Mouse (Mus musculus): ENCODE measurements at regions not wholly inside any gene's neighbourhood (a gene's known extent, or its start where the extent isn't known, plus 50 kb on each side); places are given as distances from the start of the nearest gene placed in this dataset.

DNA sequence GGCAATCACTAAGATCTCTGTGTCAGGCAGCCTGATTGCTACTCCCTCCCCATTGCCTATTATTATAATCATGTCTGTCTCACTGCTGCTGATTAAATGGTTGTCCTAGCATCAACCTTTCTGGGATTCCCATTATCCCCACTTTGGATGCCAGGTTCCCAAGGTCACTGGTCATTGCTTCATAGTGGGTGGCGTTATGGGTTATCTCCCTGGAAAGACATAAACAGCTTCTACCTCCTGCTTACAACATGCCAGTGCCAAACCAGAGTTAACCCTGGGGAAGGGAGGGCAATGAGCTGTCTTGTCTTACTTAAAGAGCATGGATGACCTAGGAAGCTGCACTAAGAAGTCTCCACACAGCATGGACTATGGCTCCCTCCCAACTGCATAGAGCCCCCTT, 136.9 kb downstream of the Uaca start:
- Histone ChIP-seq H3K36me3 (ENCODE audit: control insufficient read depth, insufficient read depth, low read length) (no peaks in the 10 kb centered on the region), H3K27me3 (ENCODE audit: control insufficient read depth, insufficient read depth, low read length) (no peaks in the 10 kb centered on the region), H3K4me3 (ENCODE audit: low read depth, low read length) (no peak overlapping the region), H3K4me1 (ENCODE audit: control insufficient read depth, insufficient read depth, low read length) (0 out of 2 replicates have a peak, but pooled peaks cover 2% of the 10 kb centered on the region), H3K27ac (ENCODE audit: low read depth, low read length) (no peak overlapping the region), H3K9ac (replicated peaks; ENCODE audit: low read depth, low read length) (no peak overlapping the region), H3K4me2 (ENCODE audit: low read depth, low read length) (no peak overlapping the region), H3K9me3 (ENCODE audit: control insufficient read depth, low read length) (no peaks in the 10 kb centered on the region)
- WGBS: 96% methylated on average over 1 of the region's 1 CpGs
- ATAC-seq (ENCODE audit: low read depth): no peak

DNA sequence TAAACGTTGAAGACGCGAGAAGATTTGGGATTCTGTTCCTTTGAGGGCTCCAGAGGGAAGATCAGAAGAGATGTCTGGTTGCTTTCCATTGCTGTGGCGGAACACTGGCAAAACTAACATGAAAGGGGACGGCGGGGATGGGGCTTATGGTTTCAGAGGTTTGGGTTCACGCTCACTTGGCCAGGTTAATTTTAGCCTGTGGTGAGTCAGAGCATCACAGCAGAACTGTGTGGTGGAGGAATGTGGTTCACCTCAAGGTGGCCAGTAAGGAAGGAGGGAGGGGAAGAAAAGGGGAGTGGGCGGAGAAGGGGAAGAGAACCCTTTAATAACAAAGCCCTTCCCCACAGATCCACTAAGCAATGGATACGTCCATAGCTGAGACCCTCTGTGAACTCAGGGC, 142.6 kb downstream of the Uaca start:
- no peak for ATAC-seq (ENCODE audit: low read depth)
- Histone ChIP-seq H3K4me3 (ENCODE audit: low read depth, low read length) (no peak overlapping the region), H3K4me2 (ENCODE audit: low read depth, low read length) (no peak overlapping the region), H3K27ac (ENCODE audit: low read depth, low read length) (no peak overlapping the region), H3K9me3 (ENCODE audit: control insufficient read depth, low read length) (no peaks in the 10 kb centered on the region), H3K9ac (replicated peaks; ENCODE audit: low read depth, low read length) (no peak overlapping the region), H3K27me3 (ENCODE audit: control insufficient read depth, insufficient read depth, low read length) (no peaks in the 10 kb centered on the region), H3K36me3 (ENCODE audit: control insufficient read depth, insufficient read depth, low read length) (no peaks in the 10 kb centered on the region), H3K4me1 (ENCODE audit: control insufficient read depth, insufficient read depth, low read length) (no peaks in the 10 kb centered on the region)
- WGBS: 94% methylated on average over 9 of the region's 9 CpGs

DNA sequence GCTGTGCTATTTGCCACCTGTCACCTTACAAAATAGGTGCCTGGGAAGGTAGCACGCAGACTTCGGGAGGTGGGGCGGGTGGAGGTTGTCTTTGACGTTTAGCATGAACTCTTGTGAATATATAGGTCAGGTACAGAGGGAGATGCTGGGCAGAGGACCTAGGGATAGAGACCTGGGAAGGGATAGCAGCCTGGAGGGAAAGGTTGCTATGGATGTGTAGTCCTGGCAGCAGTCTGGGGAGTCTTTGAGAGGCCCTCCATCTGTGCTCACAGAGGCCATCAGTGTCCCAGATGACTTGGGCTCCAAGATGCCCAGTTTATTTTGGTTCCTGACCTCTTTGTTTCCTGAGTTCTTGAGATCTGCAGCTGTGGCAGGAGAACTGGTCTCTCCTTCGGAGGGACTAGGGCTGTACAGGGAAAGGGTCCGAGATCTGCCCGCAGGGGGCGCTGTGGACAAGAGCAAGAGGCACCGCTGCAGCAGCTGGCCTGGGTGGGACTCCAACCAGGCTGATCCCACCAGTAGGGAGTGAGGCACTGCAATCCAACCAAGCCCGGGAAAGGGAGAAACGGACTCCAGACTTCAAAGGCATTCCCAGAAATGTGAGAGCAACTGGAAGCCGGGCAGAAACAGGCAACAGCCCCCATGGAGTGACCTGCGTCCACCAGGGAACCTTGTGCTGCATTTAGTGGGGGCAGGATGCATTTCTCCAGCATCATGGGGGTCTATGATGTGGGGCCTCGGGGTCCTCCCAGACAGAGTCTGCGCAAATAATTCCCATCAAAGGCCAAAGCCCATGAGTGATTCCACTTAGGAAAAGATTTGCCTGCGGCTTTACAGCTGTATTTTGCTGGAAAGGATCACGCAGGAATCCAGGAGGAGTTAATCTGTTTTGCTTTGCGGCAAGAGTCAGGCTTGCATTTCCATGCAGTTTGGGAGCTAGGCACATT, 145.8 kb downstream of the Uaca start:
- Histone ChIP-seq H3K9me3 (ENCODE audit: control insufficient read depth, low read length) (no peaks in the 10 kb centered on the region), H3K27me3 (ENCODE audit: control insufficient read depth, insufficient read depth, low read length) (no peaks in the 10 kb centered on the region), H3K4me3 (ENCODE audit: low read depth, low read length) (no peak overlapping the region), H3K4me1 (ENCODE audit: control insufficient read depth, insufficient read depth, low read length) (no peaks in the 10 kb centered on the region), H3K27ac (ENCODE audit: low read depth, low read length) (no peak overlapping the region), H3K4me2 (ENCODE audit: low read depth, low read length) (no peak overlapping the region), H3K9ac (replicated peaks; ENCODE audit: low read depth, low read length) (no peak overlapping the region), H3K36me3 (ENCODE audit: control insufficient read depth, insufficient read depth, low read length) (no peaks in the 10 kb centered on the region)
- WGBS: 24% methylated on average over 18 of the region's 18 CpGs
- peak; percentile 84; the same call in 1 of the 2 replicates for ATAC-seq (ENCODE audit: low read depth)

DNA sequence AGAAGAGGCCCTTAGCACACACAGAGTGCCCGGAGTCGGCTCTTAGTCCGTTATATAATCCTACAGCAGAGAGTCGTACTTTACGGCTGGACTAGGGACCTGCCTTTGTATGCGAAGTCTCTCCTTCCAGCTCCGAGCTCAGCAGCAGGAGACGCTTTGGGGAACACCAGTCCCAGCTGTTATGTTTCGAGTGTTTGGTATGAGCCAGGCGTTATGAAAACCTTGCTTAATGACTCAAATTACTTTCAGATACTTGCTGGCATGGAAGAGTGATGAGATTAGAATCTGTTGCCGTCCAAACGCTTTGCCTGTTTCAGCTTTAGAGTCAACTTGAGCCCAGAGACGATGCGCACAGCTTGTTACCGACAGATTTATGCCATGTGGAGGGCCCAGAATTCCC, 153.0 kb downstream of the Uaca start:
- 54% methylated on average over 15 of the region's 15 CpGs for WGBS

DNA sequence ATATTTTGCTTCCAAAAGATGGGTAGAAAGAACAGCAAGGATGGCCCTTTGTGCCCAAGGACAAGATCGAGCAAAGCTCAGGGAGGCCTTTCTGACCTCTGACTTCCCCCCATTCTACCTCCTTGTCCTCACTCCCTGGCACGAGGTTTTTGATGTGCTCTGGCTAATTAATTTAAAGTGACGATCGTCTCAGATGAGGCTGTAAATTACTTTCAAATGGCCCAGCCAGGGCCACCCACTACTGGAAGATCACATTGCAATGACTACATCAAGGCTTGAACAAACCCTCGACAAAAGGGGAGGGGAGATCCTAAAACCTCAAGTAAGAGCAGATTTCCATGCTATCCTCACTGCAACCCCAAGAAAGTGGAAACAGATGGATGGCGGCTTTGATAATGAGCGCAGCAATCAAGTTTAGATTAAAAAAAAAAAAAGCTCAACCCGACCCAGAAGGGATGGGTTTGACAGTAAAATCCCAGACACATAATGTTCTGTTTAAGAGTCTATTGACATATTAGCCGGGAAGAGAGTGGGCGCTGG, 154.3 kb downstream of the Uaca start:
- H3K27ac ChIP-seq (ENCODE audit: low read depth, low read length): no peak overlapping the region
- H3K4me3 ChIP-seq (ENCODE audit: low read depth, low read length): no peak overlapping the region
- H3K4me1 ChIP-seq (ENCODE audit: control insufficient read depth, insufficient read depth, low read length): 0 out of 2 replicates have a peak, but pooled peaks cover 9% of the 10 kb centered on the region
- H3K4me2 ChIP-seq (ENCODE audit: low read depth, low read length): no peak overlapping the region
- H3K9me3 ChIP-seq (ENCODE audit: control insufficient read depth, low read length): no peaks in the 10 kb centered on the region
- no peak for ATAC-seq (ENCODE audit: low read depth)
- 35% methylated on average over 10 of the region's 10 CpGs for WGBS
- H3K9ac ChIP-seq (replicated peaks; ENCODE audit: low read depth, low read length): no peak overlapping the region
- no peaks in the 10 kb centered on the region for H3K36me3 ChIP-seq (ENCODE audit: control insufficient read depth, insufficient read depth, low read length)
- no peaks in the 10 kb centered on the region for H3K27me3 ChIP-seq (ENCODE audit: control insufficient read depth, insufficient read depth, low read length)

More for the DNA sequence above, 153.0 kb downstream of the Uaca start:
- ATAC-seq (ENCODE audit: low read depth): no peak
- Histone ChIP-seq H3K4me2 (ENCODE audit: low read depth, low read length) (no peak overlapping the region), H3K4me3 (ENCODE audit: low read depth, low read length) (no peak overlapping the region), H3K4me1 (ENCODE audit: control insufficient read depth, insufficient read depth, low read length) (0 out of 2 replicates have a peak, but pooled peaks cover 9% of the 10 kb centered on the region), H3K9me3 (ENCODE audit: control insufficient read depth, low read length) (no peaks in the 10 kb centered on the region), H3K27me3 (ENCODE audit: control insufficient read depth, insufficient read depth, low read length) (no peaks in the 10 kb centered on the region), H3K36me3 (ENCODE audit: control insufficient read depth, insufficient read depth, low read length) (no peaks in the 10 kb centered on the region), H3K9ac (replicated peaks; ENCODE audit: low read depth, low read length) (no peak overlapping the region), H3K27ac (ENCODE audit: low read depth, low read length) (no peak overlapping the region)

DNA sequence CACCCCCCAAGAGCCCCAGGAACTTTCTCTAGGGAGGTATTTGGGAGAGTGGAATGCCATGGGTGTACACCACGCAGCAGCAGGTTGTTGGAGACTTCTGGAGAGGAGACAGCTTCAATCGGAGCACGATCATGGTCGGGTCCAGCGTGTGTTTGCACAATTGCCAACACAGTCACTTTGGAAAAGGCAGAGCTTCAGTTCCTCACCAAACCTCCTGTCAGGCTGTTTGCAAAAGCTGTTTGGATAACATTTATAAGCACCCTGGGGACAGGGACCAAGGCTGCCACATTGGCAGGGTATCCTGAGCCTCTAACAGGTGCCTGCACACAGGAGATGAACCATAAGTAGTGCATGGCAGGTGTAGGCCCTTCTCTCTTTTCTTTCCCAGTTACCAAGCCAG, 155.8 kb downstream of the Uaca start:
- Histone ChIP-seq H3K27me3 (ENCODE audit: control insufficient read depth, insufficient read depth, low read length) (no peaks in the 10 kb centered on the region), H3K4me3 (ENCODE audit: low read depth, low read length) (no peak overlapping the region), H3K9ac (replicated peaks; ENCODE audit: low read depth, low read length) (no peak overlapping the region), H3K9me3 (ENCODE audit: control insufficient read depth, low read length) (no peaks in the 10 kb centered on the region), H3K4me1 (ENCODE audit: control insufficient read depth, insufficient read depth, low read length) (0 out of 2 replicates have a peak, but pooled peaks cover 9% of the 10 kb centered on the region), H3K36me3 (ENCODE audit: control insufficient read depth, insufficient read depth, low read length) (no peaks in the 10 kb centered on the region), H3K27ac (ENCODE audit: low read depth, low read length) (no peak overlapping the region), H3K4me2 (ENCODE audit: low read depth, low read length) (no peak overlapping the region)
- 95% methylated on average over 5 of the region's 5 CpGs for WGBS
- ATAC-seq (ENCODE audit: low read depth): no peak

DNA sequence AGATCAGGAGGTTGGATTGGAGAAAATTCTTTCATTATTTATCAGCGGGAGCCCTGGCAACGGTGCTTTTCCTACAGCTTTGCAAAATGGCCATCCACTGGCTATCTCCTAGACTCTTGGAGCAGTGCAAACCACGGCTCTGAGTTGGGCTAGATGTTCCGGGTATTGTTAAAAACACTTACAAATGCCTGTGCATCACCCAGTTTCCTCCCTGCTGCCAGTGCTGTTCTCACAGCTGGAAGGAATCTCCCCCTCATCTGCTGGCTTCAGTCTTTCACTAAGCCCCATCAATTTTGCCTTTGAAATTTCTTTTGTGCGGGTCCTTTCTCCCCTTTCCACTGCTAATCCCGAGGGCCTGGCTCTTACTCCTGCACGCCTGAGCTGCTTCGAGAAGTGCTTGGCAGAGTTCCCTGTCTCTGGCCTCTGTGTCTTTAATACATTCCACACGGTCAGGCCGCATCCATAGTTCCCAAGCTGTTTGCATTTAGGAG, 156.8 kb downstream of the Uaca start:
- H3K4me1 ChIP-seq (ENCODE audit: control insufficient read depth, insufficient read depth, low read length): 0 out of 2 replicates have a peak, but pooled peaks cover 9% of the 10 kb centered on the region
- no peaks in the 10 kb centered on the region for H3K9me3 ChIP-seq (ENCODE audit: control insufficient read depth, low read length)
- no peaks in the 10 kb centered on the region for H3K36me3 ChIP-seq (ENCODE audit: control insufficient read depth, insufficient read depth, low read length)
- no peak overlapping the region for H3K4me3 ChIP-seq (ENCODE audit: low read depth, low read length)
- WGBS: 13% methylated on average over 10 of the region's 10 CpGs
- H3K27me3 ChIP-seq (ENCODE audit: control insufficient read depth, insufficient read depth, low read length): no peaks in the 10 kb centered on the region
- no peak overlapping the region for H3K27ac ChIP-seq (ENCODE audit: low read depth, low read length)
- no peak overlapping the region for H3K9ac ChIP-seq (replicated peaks; ENCODE audit: low read depth, low read length)
- no peak overlapping the region for H3K4me2 ChIP-seq (ENCODE audit: low read depth, low read length)
- peak; percentile 66; the same call in 1 of the 2 replicates for ATAC-seq (ENCODE audit: low read depth)

DNA sequence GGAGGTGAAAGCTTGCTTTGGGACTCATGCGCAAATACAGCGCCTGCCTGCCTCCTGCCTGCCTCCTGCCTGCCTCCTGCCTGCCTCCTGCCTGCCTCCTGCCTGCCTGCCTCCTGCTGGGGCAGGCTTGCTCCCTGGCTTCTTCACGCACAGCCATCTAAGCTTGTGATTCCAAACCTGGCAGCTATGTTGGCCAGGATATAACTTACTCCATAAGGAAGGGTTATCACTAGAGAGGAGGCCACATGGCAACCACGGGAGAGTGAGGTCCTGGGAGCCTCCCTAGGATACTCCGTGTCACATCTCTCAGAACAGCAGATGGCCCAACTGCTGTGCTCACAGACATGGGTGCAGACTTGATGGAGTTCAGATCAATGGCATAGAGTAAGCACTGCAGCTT, 163.1 kb downstream of the Uaca start:
- H3K4me1 ChIP-seq (ENCODE audit: control insufficient read depth, insufficient read depth, low read length): no peaks in the 10 kb centered on the region
- H3K27me3 ChIP-seq (ENCODE audit: control insufficient read depth, insufficient read depth, low read length): no peaks in the 10 kb centered on the region
- H3K9ac ChIP-seq (replicated peaks; ENCODE audit: low read depth, low read length): no peak overlapping the region
- H3K4me3 ChIP-seq (ENCODE audit: low read depth, low read length): no peak overlapping the region
- no peak for ATAC-seq (ENCODE audit: low read depth)
- H3K36me3 ChIP-seq (ENCODE audit: control insufficient read depth, insufficient read depth, low read length): no peaks in the 10 kb centered on the region
- H3K9me3 ChIP-seq (ENCODE audit: control insufficient read depth, low read length): no peaks in the 10 kb centered on the region
- whole genome bisulfite sequencing: 53% methylated on average over 5 of the region's 5 CpGs
- H3K4me2 ChIP-seq (ENCODE audit: low read depth, low read length): no peak overlapping the region
- H3K27ac ChIP-seq (ENCODE audit: low read depth, low read length): no peak overlapping the region

DNA sequence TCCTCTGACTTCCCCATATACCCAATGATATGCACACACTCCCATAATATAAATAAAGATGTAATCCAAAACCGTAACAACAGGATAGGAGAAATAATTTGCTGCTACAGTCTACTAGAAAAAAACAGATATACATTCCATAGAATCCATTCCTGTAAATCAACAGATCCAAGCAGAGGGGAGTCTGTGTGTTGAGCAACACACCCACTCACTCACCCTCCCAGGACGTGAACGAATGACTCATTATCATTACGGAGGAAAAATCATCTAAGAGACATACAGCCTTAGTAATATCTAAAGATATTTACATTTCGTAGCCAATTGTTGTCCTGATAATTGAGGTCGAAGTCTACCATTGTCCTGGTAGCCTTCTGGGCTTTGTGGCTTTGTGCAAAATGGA, 165.2 kb downstream of the Uaca start:
- H3K4me3 ChIP-seq (ENCODE audit: low read depth, low read length): no peak overlapping the region

More for the DNA sequence above, 165.2 kb downstream of the Uaca start:
- H3K4me2 ChIP-seq (ENCODE audit: low read depth, low read length): no peak overlapping the region
- no peaks in the 10 kb centered on the region for H3K36me3 ChIP-seq (ENCODE audit: control insufficient read depth, insufficient read depth, low read length)
- no peaks in the 10 kb centered on the region for H3K27me3 ChIP-seq (ENCODE audit: control insufficient read depth, insufficient read depth, low read length)
- no peaks in the 10 kb centered on the region for H3K9me3 ChIP-seq (ENCODE audit: control insufficient read depth, low read length)
- no peak overlapping the region for H3K9ac ChIP-seq (replicated peaks; ENCODE audit: low read depth, low read length)
- no peaks in the 10 kb centered on the region for H3K4me1 ChIP-seq (ENCODE audit: control insufficient read depth, insufficient read depth, low read length)
- WGBS: 87% methylated on average over 6 of the region's 6 CpGs
- no peak overlapping the region for H3K27ac ChIP-seq (ENCODE audit: low read depth, low read length)
- ATAC-seq (ENCODE audit: low read depth): no peak

All from neural tube, embryonic 14.5 days (tissue).